ENCODE assay signal across 8 mouse cellular contexts in the genomic region with DNA sequence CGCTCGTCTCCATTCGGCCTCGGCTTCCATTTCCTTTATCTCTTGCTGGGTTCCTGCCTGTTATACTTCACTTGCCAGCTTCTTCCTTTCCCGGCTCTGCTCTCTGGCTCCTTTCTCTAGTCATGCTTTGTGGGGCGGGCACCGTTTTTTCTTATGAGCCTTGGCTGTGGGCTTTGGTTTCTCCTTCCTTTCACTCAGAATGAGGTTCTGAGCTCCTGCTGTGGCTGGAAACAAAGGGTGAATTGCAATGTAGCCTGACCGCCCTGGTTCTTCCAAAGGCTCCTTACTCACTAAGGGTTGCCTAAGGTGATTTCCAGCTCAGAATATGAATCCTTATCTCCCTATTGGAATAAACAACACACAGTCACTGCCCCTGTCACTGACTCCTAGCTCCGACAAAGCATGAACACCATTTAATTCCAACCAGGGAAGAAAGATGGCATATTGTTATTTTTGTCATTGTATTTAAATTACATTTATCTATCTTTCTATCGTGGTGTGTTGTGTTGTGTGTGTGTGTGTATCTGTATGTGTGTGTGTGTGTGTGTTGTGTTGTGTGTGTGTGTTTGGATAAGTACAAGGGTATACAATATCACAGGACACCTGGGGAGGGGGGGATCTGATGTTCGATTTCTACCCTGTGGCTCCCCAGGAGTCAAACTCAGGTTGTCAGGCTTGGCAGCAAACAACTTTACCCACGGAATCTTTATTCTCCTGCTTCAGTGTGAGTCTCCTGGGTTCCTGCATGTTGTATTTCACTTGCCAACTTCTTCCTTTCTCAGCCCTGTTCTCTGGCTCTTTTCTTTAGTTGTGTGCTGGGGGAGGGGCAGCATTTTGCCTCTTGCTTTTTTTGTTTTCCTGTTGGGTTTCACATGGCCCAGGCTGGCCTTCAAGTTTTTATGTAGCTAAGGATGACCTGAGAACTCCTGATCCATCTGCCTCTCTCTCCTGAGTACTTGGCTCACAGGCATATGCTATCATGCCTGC. TPM values are rescaled to one million over a fixed set of nuclear protein-coding genes. Genes with fewer than 3 reads are reported as not detected.
DNase-seq lines count a peak whose midpoint lies in the region; ATAC-seq and TF ChIP-seq lines count a peak whose summit lies in the region.

No protein-coding gene starts in this region.

- no peak for TF ChIP-seq CTCF in gastrocnemius, adult 2 months (IDR thresholded peaks at IDR 0.05)

- peak overlapping the region; percentile 55 for H3K27ac ChIP-seq in gastrocnemius, adult 2 months

- no peak for ATAC-seq in erythroid progenitor cell, adult 5-6 weeks (replicated peaks; ENCODE audit: low FRiP score, poor library complexity, severe bottlenecking)

- H3K4me3 ChIP-seq in gastrocnemius, adult 2 months, result peak overlapping the region; percentile 47

- intact Hi-C loops in gastrocnemius, adult 2 months (cut with DNase I), result no loop called here

- peak; percentile 39 for DNase-seq in gastrocnemius, adult 2 months
- DNase-seq in gastrocnemius, postnatal 10 days, result no peak
- peak; percentile 17 to 27 for DNase-seq in cerebellum, postnatal 36 days
- peak; percentile 59 to 70 for DNase-seq in heart, adult 18-20 months
- peak; percentile 76 for DNase-seq in layer of hippocampus, adult 9-11 months
- DNase-seq in mesoderm, embryonic 11.5 days (ENCODE audit: low read depth, low spot score), result peak; percentile 30
- no peak for DNase-seq in kidney, adult 11 months

RNA-seq across cellular contexts. Expression of gene Pnp2, which starts 14.1 kb away (rescaled TPM):
- total RNA-seq in gastrocnemius, adult 2 months (2021), result under 1 TPM in 1 of 2 experiments, not detected in 1; 0.47 TPM
- total RNA-seq in gastrocnemius, postnatal 10 days (2021), result under 1 TPM; 0.52 to 0.56 TPM
- 1 to 10 TPM in 1 of 2 experiments, under 1 TPM in 1; 0.89 to 1.0 TPM for total RNA-seq in heart, adult 18-20 months (2021)
- 71.0 and 182 TPM in 2 replicates for total RNA-seq in erythroid progenitor cell, adult 5-6 weeks (2015; ENCODE audit: low replicate concordance)
- 38.7 and 45.7 TPM in 2 replicates for total RNA-seq in erythroid progenitor cell, adult 5-6 weeks (2017; ENCODE audit: low replicate concordance)

RNA-seq across cellular contexts. Expression of gene Gm49342, which starts 25.5 kb away (rescaled TPM):
- 1 to 10 TPM; 2.9 to 7.8 TPM for total RNA-seq in gastrocnemius, adult 2 months (2021)
- total RNA-seq in gastrocnemius, postnatal 10 days (2021), result 1 to 10 TPM; 5.8 to 6.7 TPM
- 10 to 100 TPM; 15.7 to 16.5 TPM for total RNA-seq in heart, adult 18-20 months (2021)
- not detected in 2 replicates for total RNA-seq in erythroid progenitor cell, adult 5-6 weeks (2015; ENCODE audit: low replicate concordance)
- 59.7 TPM in 1 of 2 replicates, not detected in the other for total RNA-seq in erythroid progenitor cell, adult 5-6 weeks (2017; ENCODE audit: low replicate concordance)

RNA-seq across cellular contexts. Expression of gene Rnase10, which starts 37.7 kb away (rescaled TPM):
- not detected for total RNA-seq in gastrocnemius, adult 2 months (2021)
- total RNA-seq in gastrocnemius, postnatal 10 days (2021), result under 1 TPM in 1 of 2 experiments, not detected in 1; 0.23 TPM
- total RNA-seq in heart, adult 18-20 months (2021), result under 1 TPM; 0.20 to 0.41 TPM
- total RNA-seq in erythroid progenitor cell, adult 5-6 weeks (2015; ENCODE audit: low replicate concordance), result not detected in 2 replicates
- total RNA-seq in erythroid progenitor cell, adult 5-6 weeks (2017; ENCODE audit: low replicate concordance), result not detected in 2 replicates

RNA-seq across cellular contexts. Expression of gene Pnp, which starts 39.0 kb away (rescaled TPM):
- 1 to 10 TPM; 3.6 to 5.9 TPM for total RNA-seq in gastrocnemius, adult 2 months (2021)
- total RNA-seq in gastrocnemius, postnatal 10 days (2021), result 1 to 10 TPM; 6.1 to 7.8 TPM
- total RNA-seq in heart, adult 18-20 months (2021), result 10 to 100 TPM; 11.4 to 14.8 TPM
- total RNA-seq in erythroid progenitor cell, adult 5-6 weeks (2015; ENCODE audit: low replicate concordance), result 256 and 266 TPM in 2 replicates
- total RNA-seq in erythroid progenitor cell, adult 5-6 weeks (2017; ENCODE audit: low replicate concordance), result 218 and 252 TPM in 2 replicates

RNA-seq across cellular contexts. Expression of gene Pip4p1, which starts 39.2 kb away (rescaled TPM):
- 10 to 100 TPM; 16.2 to 16.6 TPM for total RNA-seq in gastrocnemius, adult 2 months (2021)
- total RNA-seq in gastrocnemius, postnatal 10 days (2021), result 10 to 100 TPM; 16.4 to 20.3 TPM
- 10 to 100 TPM; 20.5 to 25.8 TPM for total RNA-seq in heart, adult 18-20 months (2021)
- total RNA-seq in erythroid progenitor cell, adult 5-6 weeks (2015; ENCODE audit: low replicate concordance), result 34.4 and 37.8 TPM in 2 replicates
- 23.5 and 28.2 TPM in 2 replicates for total RNA-seq in erythroid progenitor cell, adult 5-6 weeks (2017; ENCODE audit: low replicate concordance)

Comparison
In these comparisons a context has a peak if more than half of its experiments do, and no peak if none do; other contexts are left out.
1. DNase-seq: peak in gastrocnemius, adult 2 months (single experiment), cerebellum, postnatal 36 days (2 of 2), heart, adult 18-20 months (2 of 2), layer of hippocampus, adult 9-11 months (single experiment) and mesoderm, embryonic 11.5 days (single experiment); none in gastrocnemius, postnatal 10 days (single experiment) and kidney, adult 11 months (single experiment).
2. RNA of gene Pnp2, which starts 14.1 kb away (total RNA-seq): 38.7 to 182 TPM in erythroid progenitor cell, adult 5-6 weeks; 0.89 to 1.0 TPM in heart, adult 18-20 months, 0.52 to 0.56 TPM in gastrocnemius, postnatal 10 days and 0.47 TPM in gastrocnemius, adult 2 months; every median in the first group is over 10 times any median in the second.